Mouse (Mus musculus) CH12F3 (cell line): ENCODE measurements around the gene Rab11fip3.

Source experiments
- in situ Hi-C: fragments of 300-500 bp; cut with MboI; formaldehyde crosslinking; loops from 2 replicates; pipeline ENCODE4 v1.14.3; 2020; ENCODE audit warnings: low sequenced_read_pairs

Gene Rab11fip3

DNA sequence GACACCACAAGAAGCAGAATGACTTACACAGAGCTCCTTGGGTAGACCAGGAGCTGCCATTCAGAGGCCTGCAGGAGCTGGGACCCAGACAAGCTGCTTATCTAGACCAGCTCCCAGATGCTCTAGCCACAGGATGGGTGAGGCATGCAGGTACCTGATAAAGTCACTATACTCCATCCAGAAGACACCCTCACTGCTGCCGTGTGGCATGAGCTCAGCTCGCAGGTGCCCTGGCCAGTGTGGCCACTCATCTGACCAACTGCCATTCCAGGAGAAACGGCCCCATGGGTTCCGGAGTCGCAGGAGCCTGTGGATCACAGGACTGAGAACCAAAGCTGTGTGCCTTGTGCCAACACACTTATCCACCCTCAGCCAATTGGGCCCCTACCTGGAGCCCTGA is 107.8 kb downstream of the Rab11fip3 start:
- in situ Hi-C loops: no loop called here

DNA sequence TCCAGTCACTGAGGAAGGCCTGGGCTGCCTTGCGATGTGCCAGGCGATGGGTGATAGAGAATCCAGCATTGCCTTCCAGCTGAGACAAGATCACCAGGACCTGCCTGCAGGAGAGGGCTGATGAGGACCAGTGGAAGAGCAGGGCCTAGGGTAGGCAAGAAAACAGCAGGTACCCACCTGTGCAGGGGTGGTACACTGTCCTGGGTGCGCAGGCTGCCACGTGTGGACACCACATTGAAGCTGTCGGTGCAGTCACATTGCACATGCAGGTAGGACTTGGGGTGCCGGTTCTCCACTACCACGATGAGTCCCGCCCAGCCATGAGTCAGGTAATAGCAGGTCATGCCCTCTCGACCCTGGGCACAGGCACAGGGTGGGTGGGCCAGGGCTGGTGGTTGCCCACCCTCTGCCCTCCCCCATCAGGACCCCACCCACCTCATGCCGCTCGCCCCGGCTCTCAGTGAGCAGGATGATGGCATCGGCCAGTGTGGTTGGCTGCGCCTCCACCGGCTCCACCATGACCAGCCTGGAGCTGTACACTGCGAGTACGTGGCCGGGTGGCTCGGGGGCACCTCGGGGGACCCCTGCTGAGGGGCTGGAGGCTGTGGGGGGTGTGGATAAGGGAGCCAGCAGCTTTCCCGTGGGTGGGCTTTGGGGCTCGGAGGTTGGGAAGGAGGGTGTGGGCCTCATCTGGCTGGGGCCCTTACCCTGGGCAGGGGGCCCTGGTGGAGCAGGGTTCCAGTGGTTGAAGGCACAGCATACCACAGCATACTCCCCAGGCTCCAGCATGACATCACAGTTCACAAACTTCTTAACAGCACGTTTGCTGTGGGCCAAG is 109.5 kb downstream of the Rab11fip3 start:
- in situ Hi-C loops: no loop called here

DNA sequence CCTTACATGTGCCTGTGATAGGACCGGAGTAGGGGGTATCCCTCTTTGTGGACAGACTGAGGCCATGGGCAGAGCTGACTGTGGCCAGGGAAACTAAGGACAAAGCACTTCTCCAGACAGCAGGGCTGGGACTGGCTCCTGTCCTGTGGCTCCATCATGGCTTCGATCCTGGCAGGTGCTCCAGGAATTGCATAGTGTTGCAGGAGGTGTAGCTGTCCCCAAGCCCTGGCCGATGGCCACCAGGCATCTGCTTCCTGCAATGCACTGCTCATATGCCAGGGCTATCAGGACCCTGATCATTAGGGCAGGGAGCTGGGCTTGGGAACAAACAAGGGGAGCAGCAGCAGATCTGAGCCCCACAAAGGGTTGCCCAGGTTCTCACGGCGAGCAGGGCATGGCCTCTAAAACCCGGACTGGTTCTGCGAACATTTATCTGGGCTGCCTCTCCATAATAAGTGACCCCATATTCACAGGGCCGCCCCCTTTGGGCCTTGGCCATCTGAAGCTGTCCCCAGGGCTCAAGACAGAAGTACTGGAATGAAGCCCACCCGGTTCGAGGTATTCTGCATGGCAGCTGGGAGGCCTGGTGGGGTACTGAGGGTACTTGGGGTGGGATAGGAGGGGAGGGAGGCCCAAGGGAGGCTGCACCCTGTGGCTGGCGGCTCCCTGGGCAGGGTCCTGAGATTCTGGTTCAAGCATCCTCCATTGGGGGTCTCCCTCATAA is 110.4 kb downstream of the Rab11fip3 start:
- in situ Hi-C loops: no loop called here

DNA sequence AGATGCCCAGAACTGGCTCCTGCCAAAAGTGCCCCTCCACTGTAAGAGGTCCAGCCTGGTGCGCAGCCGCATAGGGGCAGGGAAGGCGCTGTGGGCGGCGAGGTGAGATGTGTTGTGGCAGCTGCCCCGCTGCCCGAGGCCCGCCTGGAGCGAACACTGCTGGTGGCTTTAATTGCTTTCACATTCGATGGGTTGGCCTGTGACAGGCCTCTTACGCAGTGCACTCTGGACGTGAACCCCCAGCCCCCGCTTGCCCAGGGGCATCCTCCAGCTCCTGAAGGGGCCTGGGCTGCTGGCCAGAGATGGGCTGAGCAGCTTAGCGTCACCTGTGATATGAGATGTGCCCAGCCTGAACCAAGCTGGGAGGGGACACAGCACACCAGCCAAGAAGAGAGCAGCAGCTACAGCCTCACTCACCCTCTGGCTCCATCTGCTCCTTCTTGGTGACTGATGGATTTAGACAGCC is 111.7 kb downstream of the Rab11fip3 start:
- in situ Hi-C loops: no loop called here

DNA sequence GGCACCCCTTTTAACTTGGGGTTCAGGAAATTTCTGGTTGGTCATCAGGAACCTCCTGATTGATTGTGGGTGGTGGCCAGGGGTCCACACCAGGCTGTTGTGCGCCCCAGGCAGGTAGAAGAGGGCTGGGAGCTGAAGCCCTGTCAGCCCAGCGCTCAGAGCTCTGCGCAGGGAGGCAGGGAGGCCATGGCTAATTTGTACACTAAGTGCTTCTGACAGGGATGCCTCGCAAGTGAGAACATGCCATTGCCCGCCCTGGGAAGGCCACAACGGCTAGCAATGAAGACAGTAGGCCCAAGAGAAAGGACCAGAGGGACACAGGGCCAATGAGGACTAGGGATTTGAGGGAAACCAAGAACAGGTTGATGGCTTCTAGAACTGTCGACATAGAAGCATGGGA is 112.7 kb downstream of the Rab11fip3 start:
- in situ Hi-C loops: no loop called here

DNA sequence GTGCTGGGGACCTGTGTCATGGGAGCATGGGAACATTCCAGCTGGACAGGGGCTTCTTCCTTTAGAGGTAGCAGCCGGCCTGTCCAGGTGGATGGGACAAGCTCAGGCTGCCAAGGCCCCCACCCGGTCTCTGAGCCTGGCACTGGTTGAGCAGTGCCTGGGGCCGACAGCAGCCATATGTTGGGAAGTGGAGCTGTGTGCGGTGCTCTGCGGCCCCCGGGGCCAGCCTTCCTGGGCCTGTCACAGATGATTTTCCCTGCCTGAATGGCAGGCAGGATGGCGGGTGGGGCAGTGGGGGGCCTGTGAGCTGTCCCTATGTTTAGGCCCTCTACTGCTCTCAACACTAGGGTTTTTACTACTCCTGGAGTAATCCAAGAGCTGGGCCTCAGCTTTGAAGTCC is 113.2 kb downstream of the Rab11fip3 start:
- in situ Hi-C loops: no loop called here

DNA sequence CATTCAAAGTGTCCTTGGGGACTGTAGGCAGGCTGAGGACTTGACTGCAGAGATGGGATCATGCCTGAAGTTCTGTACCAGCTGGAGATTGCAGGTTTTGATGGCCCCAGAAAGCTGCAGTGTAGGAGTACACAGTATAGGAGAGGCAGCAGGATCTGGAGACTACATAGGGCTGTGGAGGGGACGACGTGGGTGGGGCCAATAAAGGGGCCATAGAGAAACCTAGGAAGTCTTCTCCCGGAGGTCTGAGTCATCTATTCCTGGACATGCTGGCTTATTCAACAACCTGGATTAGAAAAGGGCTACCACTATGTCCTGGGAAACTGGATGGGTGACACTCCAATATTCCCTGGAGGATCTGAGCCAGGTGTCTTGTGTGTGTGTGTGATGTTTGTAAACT is 113.6 kb downstream of the Rab11fip3 start:
- in situ Hi-C loops: no loop called here

DNA sequence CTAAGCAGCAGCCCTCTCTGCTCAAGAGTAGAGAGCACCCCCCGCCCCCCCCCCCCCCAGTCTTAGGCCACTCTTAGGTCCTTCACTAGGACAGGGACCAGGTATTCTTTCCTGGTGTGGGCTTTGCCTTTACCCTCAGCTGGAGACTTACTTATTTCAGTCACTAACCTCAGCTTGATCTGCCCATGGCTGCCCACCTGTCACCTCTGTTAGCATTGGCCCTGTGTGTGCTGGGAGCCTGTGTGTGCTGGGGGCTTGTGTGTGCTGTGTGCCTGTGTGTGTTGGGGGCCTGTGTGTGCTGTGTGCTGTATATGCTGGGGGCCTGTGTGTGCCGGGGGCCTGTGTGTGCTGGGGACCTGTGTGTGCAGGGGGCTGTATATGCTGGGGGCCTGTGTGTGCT is 114.7 kb downstream of the Rab11fip3 start:
- in situ Hi-C loops: no loop called here

DNA sequence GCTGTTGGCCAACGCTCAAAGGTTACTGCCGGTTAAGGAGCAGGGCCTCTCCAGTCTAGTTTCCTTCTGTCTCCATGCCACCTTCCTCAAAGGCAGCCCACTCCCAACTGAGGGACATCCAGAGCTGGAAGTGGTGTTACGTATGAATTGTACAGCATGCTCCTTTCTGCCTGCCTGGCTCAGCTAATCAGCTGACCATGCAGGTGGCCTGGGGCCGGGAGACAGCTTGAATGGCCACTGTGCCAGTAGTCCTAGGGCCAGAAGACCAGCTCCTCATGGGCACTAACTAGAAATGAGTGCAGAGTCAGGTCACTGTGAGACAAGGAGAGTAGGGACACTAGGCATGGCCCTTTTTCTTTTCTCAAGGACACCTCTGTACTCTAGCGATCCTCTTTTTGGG is 116.2 kb downstream of the Rab11fip3 start:
- in situ Hi-C loops: no loop called here

DNA sequence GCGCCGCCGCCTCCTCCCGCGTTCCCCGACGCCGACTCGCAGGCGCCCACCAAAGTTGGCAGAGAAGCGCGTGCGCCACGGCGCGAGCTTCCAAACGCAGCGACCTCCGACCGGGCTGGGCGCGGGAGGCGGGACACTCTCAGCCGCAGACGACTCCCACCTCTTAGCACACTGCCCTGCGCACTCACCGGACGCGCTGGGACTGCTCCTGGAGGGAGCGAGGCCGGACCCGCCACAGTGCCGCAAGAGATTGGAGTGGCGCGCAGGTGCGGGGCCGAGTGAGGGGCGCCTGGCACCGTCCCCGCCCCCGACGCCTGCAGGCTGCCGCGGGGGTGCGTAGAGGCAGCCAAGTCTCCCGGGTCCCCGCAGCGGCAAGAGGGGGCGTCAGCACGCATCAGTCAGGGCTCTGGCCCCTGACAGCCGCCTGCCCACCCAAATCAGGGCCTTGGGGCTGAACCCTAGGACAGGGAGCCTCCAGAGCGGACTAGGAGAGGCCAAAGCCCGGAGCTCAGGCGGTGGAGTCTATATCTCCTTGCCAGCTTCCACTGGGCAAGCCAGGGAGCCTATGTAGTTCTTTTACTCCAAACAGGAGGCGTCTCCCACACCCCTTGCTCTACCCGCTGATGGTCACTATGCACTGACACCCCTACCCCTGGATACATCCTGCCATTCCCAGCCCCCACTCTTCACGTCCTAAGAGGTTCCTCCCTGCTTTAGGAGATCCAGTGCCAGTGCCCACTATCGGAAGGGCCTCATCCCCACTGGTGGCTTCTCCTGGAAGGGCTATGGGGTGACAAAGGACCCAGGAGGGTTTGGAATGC is 117.3 kb downstream of the Rab11fip3 start, which contains the start of gene A930017K11Rik:
A930017K11Rik (minus strand) TSS at position 763 of the 821 bp plus-strand sequence.
- in situ Hi-C loops: no loop called here

DNA sequence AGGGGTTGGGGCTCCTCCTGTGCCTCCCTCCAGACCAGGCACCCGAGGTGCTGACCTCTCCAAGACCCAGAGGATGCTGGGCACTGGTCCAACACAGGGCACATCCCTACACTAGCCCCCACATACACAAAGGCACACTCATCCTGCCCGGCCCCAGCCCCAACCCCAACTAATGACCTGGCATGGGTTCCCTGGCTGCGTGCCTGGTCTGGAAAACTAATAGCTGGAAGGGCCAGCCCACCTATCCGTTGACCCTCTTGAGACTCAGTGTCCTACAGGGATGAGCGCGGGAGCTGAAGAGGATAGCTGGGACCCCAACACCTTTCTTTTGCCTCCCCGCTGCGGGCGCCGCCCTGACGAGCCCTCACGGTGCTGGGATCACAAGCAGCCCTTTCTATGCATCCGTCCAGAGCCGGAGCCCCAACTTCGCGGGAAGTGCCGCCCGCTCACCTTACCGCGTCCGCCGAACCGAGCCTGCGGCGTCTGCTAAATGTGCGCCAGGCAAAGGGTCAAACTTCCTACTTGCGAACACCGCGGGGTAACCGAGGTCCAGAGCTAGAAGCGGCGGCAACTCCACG is 118.0 kb downstream of the Rab11fip3 start:
- in situ Hi-C loops: no loop called here

DNA sequence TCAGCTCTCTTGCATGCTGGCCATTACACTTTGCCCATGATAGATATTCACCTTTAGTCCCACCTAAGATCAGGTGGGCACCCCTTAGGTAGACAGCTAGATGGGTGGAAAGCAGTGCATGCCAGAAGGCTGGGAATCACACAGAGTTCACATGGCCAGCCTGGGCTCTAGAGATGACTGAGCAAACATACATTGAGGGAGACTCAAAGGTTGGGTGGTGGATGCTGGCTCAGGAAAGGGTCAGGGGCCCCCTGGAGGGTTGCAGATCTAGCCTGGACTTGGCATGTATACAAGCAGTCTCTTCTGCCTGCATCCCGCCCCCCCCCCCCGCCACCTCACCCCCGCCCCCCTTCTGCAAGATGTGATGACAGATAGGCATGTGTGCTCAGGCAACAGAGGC is 118.6 kb downstream of the Rab11fip3 start:
- in situ Hi-C loops: no loop called here

DNA sequence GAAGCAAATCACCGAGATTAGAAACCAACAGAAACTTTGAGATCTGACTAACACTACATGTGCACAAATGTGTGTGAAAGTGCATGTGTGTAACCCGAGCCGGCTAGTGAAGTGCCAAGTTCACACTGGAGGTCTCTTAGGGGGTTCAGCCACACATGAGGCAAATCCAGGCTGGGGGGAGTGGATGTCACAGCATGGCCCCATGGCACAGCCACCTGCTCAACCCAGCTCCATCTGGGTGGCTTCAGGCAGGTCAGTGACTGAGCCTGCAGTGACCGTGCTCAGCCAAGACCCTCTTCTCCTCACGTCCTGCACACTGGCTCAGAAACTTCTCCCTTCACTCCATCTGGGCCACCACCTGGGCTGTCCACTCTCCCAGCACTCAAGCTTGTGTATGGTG is 119.4 kb downstream of the Rab11fip3 start:
- in situ Hi-C loops: no loop called here

DNA sequence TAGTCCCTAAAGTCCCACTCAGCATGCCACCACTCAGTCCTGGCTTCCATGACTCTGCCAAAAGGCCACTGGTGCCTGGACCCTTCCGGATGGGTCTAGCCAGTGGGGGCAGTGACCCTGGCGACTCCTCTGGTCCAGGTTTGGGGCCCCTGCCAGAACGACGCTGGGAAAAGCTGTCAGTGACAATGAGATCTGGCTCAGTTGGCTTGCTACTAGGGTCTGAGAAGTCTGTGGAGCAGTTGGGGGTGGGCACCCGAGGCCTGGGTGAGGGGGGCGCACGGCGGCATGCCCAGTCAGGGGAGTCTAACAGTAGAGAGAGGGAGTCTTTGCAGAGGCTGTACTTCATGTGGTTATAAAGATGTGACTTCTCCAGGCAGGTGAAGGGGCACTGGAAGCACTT is 121.3 kb downstream of the Rab11fip3 start:
- in situ Hi-C loops: no loop called here

DNA sequence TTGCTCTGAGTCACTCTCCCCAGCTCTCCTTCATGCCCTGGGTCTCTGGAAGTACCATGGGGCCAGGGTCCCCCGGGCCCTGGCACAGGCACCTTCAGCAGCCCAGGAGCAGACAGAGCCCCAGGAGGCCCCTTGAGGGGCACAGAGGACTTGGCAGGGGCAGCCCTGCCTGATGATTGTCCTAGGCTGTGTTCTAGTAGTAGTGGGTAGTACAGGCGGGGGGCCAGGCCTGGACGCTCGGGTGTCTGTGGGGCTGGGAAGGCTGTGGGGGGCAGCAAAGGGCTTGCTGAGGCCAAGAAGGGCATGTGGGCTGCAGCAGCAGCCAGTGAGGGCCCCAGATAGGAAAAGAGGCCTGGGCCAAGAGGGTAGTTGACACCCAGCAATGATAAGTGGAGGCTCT is 121.8 kb downstream of the Rab11fip3 start:
- in situ Hi-C loops: no loop called here

DNA sequence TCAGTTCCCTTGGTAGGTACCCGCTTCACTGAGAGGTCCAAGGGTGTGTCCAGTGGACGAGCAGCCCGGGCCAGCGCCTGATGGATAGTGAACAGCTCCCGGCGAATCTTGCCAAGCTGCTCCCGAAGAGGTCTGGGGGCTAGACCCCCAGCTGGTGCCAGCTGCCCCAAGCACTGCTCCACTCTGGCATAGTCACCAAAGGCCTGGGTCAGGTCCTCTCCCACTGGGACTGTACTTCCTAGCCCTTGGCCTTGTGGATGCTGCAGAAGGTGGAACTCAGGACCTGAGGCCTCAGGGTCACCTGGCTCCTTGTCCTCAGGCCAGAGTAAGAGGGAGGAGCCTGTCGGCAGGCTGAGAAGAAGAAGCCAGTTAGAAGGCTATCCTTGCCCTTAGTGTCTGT is 122.5 kb downstream of the Rab11fip3 start:
- in situ Hi-C loops: no loop called here

DNA sequence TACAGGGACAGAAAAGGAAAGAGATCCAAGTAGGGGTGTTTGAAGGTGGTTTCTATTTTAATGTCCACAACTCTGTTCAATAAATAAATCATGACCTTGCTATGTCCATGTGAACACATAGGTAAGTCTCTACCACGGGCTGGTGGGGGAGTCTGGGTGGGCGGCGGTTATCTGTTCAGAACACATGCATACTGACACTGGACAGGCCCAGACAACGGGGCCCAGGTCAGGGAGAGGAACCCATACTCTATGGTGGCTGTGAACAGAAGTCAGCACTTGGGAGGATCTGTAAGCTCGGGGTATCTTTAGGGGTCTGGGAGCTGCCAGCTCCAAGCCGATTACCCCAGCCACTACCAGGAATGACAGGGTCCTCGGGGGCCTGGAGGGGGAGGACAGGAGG is 123.0 kb downstream of the Rab11fip3 start:
- in situ Hi-C loops: no loop called here

DNA sequence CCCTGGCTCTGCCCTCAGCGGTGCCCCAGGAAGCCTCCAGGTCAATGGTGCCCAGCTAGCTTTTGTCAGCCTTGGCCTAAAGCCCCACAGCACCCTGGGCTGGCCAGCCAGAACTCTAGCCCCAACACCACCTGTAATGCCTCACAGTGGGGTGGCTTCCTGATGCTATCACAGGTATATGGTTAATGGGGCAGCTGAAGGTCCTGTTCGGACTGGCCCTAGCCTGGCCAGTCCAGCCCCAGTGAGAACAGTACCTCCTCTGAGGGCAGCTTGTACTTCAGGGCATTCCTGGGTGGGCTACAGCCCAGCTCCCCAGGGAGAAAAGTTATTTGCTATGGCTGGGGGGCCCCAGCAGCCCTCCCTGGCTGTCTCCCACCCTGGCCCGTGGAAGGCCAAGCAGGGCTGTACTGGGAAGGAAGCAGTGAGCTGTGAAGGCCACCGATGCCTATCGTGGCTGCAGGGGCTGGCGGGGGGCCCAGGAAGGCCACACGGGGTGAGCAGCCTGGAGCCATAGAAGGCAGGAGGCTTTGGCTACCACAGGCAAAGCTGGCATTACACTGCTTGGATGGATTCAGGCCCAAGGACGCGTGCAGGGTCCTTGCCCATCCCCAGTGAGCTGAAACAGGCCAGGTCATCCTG is 123.7 kb downstream of the Rab11fip3 start:
- in situ Hi-C loops: no loop called here

DNA sequence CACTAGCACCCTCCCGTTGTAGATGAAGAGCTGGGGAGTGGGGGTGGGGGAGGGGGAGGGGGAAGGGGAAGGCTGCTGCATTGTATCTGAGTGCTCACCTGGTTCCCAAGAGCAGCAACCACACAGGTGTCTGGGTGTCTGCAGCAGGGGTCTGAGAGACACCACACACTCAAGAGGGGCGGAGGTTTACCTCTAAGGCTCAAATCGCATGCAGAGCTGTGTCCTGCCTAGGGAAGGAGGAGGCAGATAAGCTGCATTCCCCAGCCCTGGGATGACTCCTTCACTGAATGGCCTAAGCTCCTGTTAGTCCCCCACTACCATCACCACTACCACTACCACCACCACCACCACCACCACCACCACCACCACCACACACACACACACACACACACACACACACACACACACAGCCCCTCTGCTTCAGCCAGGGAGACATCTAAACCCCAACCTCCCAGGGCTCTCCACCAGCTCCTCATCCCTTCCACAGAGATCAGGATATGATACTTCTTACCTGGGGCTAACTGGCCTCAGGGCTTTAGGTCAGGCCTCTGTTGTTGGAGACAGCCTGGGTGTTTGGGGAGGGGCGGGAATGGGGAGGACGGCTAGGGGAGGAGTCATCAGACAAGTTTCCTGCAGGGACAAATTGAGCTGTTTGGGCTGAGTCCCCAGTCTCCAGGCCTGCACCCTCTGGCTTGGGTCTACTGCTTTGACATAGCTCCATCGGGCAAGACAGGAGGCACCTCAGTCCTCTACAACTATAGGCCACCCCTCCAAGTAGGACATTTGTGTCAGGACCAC is 124.8 kb downstream of the Rab11fip3 start, which contains the start of the genes Pigq and Nhlrc4:
Pigq (minus strand) TSS at position 571 of the 798 bp plus-strand sequence.
Nhlrc4 (minus strand) TSS at position 596 of the 798 bp plus-strand sequence.
- in situ Hi-C loops: no loop called here
